Mouse (Mus musculus): ENCODE data around the gene Zfp422. TPM values are rescaled to one million over a fixed set of nuclear protein-coding genes. Genes with fewer than 3 reads are reported as not detected.

Zfp422 gene
- polyA plus RNA-seq (2014; fragmentation: Illumina TruSeq; extraction: RNeasy Lipid Tissue Mini Kit (QIAGEN cat#74804); ENCODE audit: low read depth, low replicate concordance), result 16.1 TPM

DNA sequence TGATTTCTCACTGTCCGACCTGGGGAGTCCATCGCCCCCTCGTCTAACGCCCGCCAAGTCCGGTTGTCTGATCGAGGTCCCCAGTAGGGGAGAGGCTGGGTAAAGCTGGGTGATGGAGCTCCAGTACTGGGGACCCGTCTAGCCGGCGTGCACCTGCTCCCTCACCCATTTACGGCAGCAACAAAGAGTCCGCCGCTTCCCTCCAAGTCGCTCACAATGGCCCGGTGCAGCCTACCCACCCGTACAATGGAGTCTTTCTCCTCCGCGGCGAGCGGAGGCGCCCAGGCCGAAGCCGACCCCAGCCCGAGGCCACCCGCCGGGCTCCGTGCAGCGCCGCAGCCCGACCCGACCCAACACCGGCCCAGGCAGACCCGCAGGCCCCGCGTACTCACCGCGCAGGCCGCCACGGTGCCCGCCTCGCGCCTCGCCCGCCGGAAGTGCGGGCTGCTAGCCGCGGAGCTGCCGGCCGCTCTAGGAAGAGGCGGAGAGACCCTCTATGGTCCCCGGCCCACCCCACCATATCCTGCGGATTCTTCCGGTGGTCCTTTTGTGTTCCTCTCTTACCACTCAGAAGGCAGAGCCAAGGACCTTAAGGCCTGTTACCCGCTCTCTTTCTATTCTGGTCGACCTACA is at the start of gene Zfp422:
TSS of gene Zfp422 (minus strand) at position 461 of the 633 bp plus-strand sequence.

DNA sequence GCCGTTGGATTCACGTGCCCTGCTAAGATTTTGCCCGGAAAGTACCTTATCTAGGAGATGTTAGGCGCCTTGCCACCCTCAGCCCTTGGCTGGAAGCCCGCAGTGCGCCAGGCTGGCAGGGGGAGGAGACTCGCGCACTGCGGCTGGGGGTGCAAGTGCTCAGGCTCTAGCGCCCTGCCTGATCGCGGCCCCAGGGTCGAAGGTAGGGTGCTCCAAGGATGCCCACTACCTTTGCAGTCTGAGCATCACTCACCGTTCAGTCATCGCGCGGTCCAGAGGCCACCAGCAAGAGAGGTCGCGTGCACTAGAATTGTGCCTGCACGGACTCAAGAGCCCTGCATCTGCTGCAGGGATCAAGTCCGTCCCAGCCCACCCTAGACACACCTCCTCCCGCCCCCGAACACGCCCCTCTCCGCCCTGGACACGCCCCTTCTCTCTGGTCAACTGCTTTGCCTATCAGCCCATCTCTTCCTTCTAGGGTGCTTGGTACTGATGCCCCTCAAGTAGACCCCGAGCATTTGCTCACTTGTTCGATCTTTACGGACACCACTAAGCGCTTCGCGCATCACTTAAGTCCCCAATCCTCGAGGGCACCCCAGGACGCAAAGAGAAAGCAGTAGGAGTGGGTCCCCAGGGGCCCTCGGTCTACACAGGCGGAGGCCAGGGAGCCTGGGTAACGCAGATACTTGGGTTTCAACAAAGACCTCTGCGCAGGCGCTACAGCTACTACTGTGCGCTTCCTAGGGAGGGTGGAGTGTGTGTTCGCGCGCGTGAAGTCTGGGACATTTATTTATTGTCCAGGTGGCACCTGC is 44.9 kb upstream of the Zfp422 start, which contains the start of gene Rassf4:
TSS of gene Rassf4 (minus strand) at position 482 of the 812 bp plus-strand sequence.

DNA sequence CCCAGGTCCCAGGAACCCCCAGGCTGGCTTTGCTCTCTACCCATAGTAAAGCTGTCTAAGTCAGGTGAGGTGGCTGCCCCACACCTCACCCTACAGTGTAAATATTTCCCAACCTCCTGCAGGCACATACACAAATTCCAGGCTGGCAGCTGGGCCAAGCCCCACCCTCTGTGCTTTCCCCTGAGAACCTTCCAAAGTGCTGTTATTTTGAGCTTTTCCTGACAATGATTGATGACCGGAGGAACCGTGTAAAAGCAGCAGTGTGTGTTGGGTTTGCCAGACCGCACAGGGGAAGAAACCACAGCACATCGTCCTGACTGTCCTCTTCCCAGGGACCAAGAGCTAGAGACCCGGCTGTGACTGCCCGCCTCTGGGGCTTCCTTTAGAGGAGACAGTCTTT is 21.6 kb upstream of the Zfp422 start, which contains the start of gene Depp1:
TSS of gene Depp1 (plus strand) at position 204 of the 400 bp plus-strand sequence.

DNA sequence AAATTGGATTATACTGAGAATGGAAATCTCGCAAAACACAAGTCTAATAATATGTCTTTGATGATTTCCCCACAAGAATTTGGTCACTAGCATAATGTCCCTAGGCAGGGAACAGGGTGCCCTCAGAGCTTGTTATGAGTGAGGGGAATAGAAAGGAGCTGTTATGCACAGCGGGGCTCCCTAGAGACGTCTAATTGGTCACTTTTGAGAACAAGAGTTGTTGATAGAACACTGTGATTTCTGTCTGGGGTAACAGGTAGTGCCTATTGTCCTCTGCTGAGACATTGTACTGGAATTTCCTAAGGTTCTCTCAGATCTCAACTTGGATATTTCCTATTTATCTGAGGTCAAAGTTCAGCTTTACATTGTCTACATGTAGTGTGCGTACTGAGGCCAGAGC is 44.7 kb downstream of the Zfp422 start, which contains the start of gene Olfr215:
TSS of gene Olfr215 (minus strand) at position 101 of the 400 bp plus-strand sequence.

Other genes starting within 250 kb of the Zfp422 start
- 14.9 TPM for gene Alox5, start 167.8 kb downstream of the Zfp422 start, polyA plus RNA-seq (2014; fragmentation: Illumina TruSeq; extraction: RNeasy Lipid Tissue Mini Kit (QIAGEN cat#74804); ENCODE audit: low read depth, low replicate concordance)
- gene Olfr211, start 139.9 kb downstream of the Zfp422 start, polyA plus RNA-seq (2014; fragmentation: Illumina TruSeq; extraction: RNeasy Lipid Tissue Mini Kit (QIAGEN cat#74804); ENCODE audit: low read depth, low replicate concordance), result not detected
- not detected for gene Olfr212, start 122.5 kb downstream of the Zfp422 start, polyA plus RNA-seq (2014; fragmentation: Illumina TruSeq; extraction: RNeasy Lipid Tissue Mini Kit (QIAGEN cat#74804); ENCODE audit: low read depth, low replicate concordance)
- gene Olfr213, start 90.5 kb downstream of the Zfp422 start, polyA plus RNA-seq (2014; fragmentation: Illumina TruSeq; extraction: RNeasy Lipid Tissue Mini Kit (QIAGEN cat#74804); ENCODE audit: low read depth, low replicate concordance), result not detected
- gene Gm5580, start 77.9 kb downstream of the Zfp422 start, polyA plus RNA-seq (2014; fragmentation: Illumina TruSeq; extraction: RNeasy Lipid Tissue Mini Kit (QIAGEN cat#74804); ENCODE audit: low read depth, low replicate concordance), result not detected
- not detected for gene Olfr214, start 74.8 kb downstream of the Zfp422 start, polyA plus RNA-seq (2014; fragmentation: Illumina TruSeq; extraction: RNeasy Lipid Tissue Mini Kit (QIAGEN cat#74804); ENCODE audit: low read depth, low replicate concordance)
- gene Olfr215, start 44.8 kb downstream of the Zfp422 start, polyA plus RNA-seq (2014; fragmentation: Illumina TruSeq; extraction: RNeasy Lipid Tissue Mini Kit (QIAGEN cat#74804); ENCODE audit: low read depth, low replicate concordance), result not detected
- gene Depp1, start 21.6 kb upstream of the Zfp422 start, polyA plus RNA-seq (2014; fragmentation: Illumina TruSeq; extraction: RNeasy Lipid Tissue Mini Kit (QIAGEN cat#74804); ENCODE audit: low read depth, low replicate concordance), result 41.0 TPM
- gene Rassf4, start 45.0 kb upstream of the Zfp422 start, polyA plus RNA-seq (2014; fragmentation: Illumina TruSeq; extraction: RNeasy Lipid Tissue Mini Kit (QIAGEN cat#74804); ENCODE audit: low read depth, low replicate concordance), result 13.8 TPM
- gene Tmem72, start 87.9 kb upstream of the Zfp422 start, polyA plus RNA-seq (2014; fragmentation: Illumina TruSeq; extraction: RNeasy Lipid Tissue Mini Kit (QIAGEN cat#74804); ENCODE audit: low read depth, low replicate concordance), result not detected

Measured in adipose tissue, adult 10 weeks (tissue).